Mouse (Mus musculus) forebrain, embryonic 14.5 days (tissue): Measurements from ENCODE around the gene Actr5. TPM values are rescaled to one million over a fixed set of nuclear protein-coding genes. Genes with fewer than 3 reads are reported as not detected.
A peak's percentile ranks its signal among the peaks of the same experiment; 100 is the strongest.

ENCODE experiments used
- ATAC-seq: fragments of 200-750 bp; cut with Nextera tagmentation; 2 replicates; pipeline ENCODE4 v1.8.0; 2017; ENCODE audit warnings: mild to moderate bottlenecking, moderate library complexity
- DNase-seq: peaks from one replicate; pipeline ENCODE4 v3.0.0-alpha.2; 2015; ENCODE audit warnings: low spot score
- H3K27ac ChIP-seq: fragments of 300-500 bp; sonication (generic); 2 replicates; pipeline ENCODE4 v1.5.1; 2014; ENCODE audit warnings: low read depth, mild to moderate bottlenecking, control low read depth, low read length, moderate library complexity
- H3K27me3 ChIP-seq: fragments of 300-500 bp; sonication (generic); replicated peaks from 2 replicates; pipeline ENCODE4 v1.6.1; 2014; ENCODE audit warnings: low read length, control low read depth, mixed read lengths; ENCODE audit not compliant: control insufficient read depth, insufficient read depth
- H3K36me3 ChIP-seq: fragments of 300-500 bp; sonication (generic); 2 replicates; pipeline ENCODE4 v1.6.1; 2014; ENCODE audit warnings: low read length, control low read depth; ENCODE audit not compliant: control insufficient read depth, insufficient read depth
- H3K4me1 ChIP-seq: fragments of 300-500 bp; sonication (generic); 2 replicates; pipeline ENCODE4 v1.6.1; 2014; ENCODE audit warnings: antibody characterized with exemption, low read length, control low read depth; ENCODE audit not compliant: control insufficient read depth, insufficient read depth
- H3K4me2 ChIP-seq: fragments of 300-500 bp; sonication (generic); 2 replicates; pipeline ENCODE4 v1.6.1; 2014; ENCODE audit warnings: mild to moderate bottlenecking, control low read depth, low read length
- H3K4me3 ChIP-seq: fragments of 300-500 bp; sonication (generic); 2 replicates; pipeline ENCODE4 v1.5.1; 2014; ENCODE audit warnings: low read depth, low read length, control low read depth
- H3K9ac ChIP-seq: fragments of 300-500 bp; sonication (generic); 2 replicates; pipeline ENCODE4 v1.6.1; 2014; ENCODE audit warnings: mild to moderate bottlenecking, low read length, control low read depth, moderate library complexity
- H3K9me3 ChIP-seq: fragments of 300-500 bp; sonication (generic); replicated peaks from 2 replicates; pipeline ENCODE4 v1.6.1; 2016; ENCODE audit warnings: low read length, control low read depth, mixed read lengths; ENCODE audit not compliant: control insufficient read depth
- WGBS: fragments of 180-500 bp; shearing (Covaris S2); extraction: QIAGEN DNeasy Blood & Tissue Kit; methylation state at CpG from one replicate; pipeline ENCODE4 v1.1.7; 2014; 5-methylcytosine and 5-hydroxymethylcytosine counted together
- polyA plus RNA-seq: library from polyadenylated mRNA; unstranded; fragments of >200 nt; fragmentation: Nextera tagmentation; extraction: Ambion mirVana; gene quantifications from 2 replicates; pipeline ENCODE4 v1.2.1, GENCODE M21; 2014

Gene Actr5
- polyA plus RNA-seq, 1 experiment from 2014 or later, result 10.4 TPM

- H3K27ac ChIP-seq, result no peak overlapping the region
- WGBS, result 82% methylated on average over 7 of the region's 7 CpGs
Observed at GRCm38 (mm10) chr2:158674759-158675158, 50.1 kb downstream of the Actr5 start.

GRCm38 (mm10) chr2:158675161-158675560 is 50.5 kb downstream of the Actr5 start:
- H3K9me3 ChIP-seq, result no peaks in the 10 kb centered on the region
- H3K27ac ChIP-seq, result no peak overlapping the region
- DNase-seq (no peak), ATAC-seq (no peak)
- H3K27me3 ChIP-seq, result no peaks in the 10 kb centered on the region
- no peak overlapping the region for H3K9ac ChIP-seq
- no peak overlapping the region for H3K4me3 ChIP-seq
- 80% methylated on average over 6 of the region's 6 CpGs for WGBS
- H3K36me3 ChIP-seq, result no peaks in the 10 kb centered on the region
- H3K4me2 ChIP-seq, result no peak overlapping the region
- H3K4me1 ChIP-seq, result peaks cover 12% of the 10 kb centered on the region

More at GRCm38 (mm10) chr2:158674759-158675158, 50.1 kb downstream of the Actr5 start:
- DNase-seq (no peak), ATAC-seq (no peak)
- Histone ChIP-seq H3K36me3 (no peaks in the 10 kb centered on the region), H3K4me2 (no peak overlapping the region), H3K4me1 (peaks cover 11% of the 10 kb centered on the region; the same call in 1 of the 2 replicates), H3K9me3 (no peaks in the 10 kb centered on the region), H3K9ac (no peak overlapping the region), H3K27me3 (no peaks in the 10 kb centered on the region), H3K4me3 (no peak overlapping the region)

GRCm38 (mm10) chr2:158675907-158676533 is 51.3 kb downstream of the Actr5 start:
- no peaks in the 10 kb centered on the region for H3K27me3 ChIP-seq
- no peak overlapping the region for H3K4me2 ChIP-seq
- 88% methylated on average over 12 of the region's 12 CpGs for WGBS
- H3K27ac ChIP-seq, result peak overlapping the region; percentile 48; the same call in 1 of the 2 replicates
- ATAC-seq (peak; percentile 54; the same call in 1 of the 2 replicates), DNase-seq (no peak)
- no peak overlapping the region for H3K9ac ChIP-seq
- no peaks in the 10 kb centered on the region for H3K9me3 ChIP-seq
- H3K4me3 ChIP-seq, result no peak overlapping the region
- no peaks in the 10 kb centered on the region for H3K36me3 ChIP-seq
- H3K4me1 ChIP-seq, result peaks cover 16% of the 10 kb centered on the region

GRCm38 (mm10) chr2:158677946-158678345 is 53.3 kb downstream of the Actr5 start:
- Histone ChIP-seq H3K4me2 (no peak overlapping the region), H3K9ac (no peak overlapping the region), H3K9me3 (no peaks in the 10 kb centered on the region), H3K27me3 (no peaks in the 10 kb centered on the region), H3K4me1 (peaks cover 11% of the 10 kb centered on the region), H3K36me3 (no peaks in the 10 kb centered on the region), H3K4me3 (no peak overlapping the region), H3K27ac (no peak overlapping the region)
- 69% methylated on average over 8 of the region's 8 CpGs for WGBS
- ATAC-seq, result no peak
- DNase-seq, result no peak

GRCm38 (mm10) chr2:158679091-158679490 is 54.4 kb downstream of the Actr5 start:
- no peak overlapping the region for H3K4me3 ChIP-seq
- H3K27ac ChIP-seq, result no peak overlapping the region
- WGBS, result 87% methylated on average over 7 of the region's 7 CpGs
- H3K4me1 ChIP-seq, result peaks cover 7% of the 10 kb centered on the region; the same call in 1 of the 2 replicates
- H3K9me3 ChIP-seq, result no peaks in the 10 kb centered on the region
- ATAC-seq (no peak), DNase-seq (no peak)
- no peaks in the 10 kb centered on the region for H3K27me3 ChIP-seq
- H3K4me2 ChIP-seq, result no peak overlapping the region
- no peaks in the 10 kb centered on the region for H3K36me3 ChIP-seq
- H3K9ac ChIP-seq, result no peak overlapping the region

GRCm38 (mm10) chr2:158680357-158680889 is 55.7 kb downstream of the Actr5 start:
- DNase-seq (no peak), ATAC-seq (no peak)
- Histone ChIP-seq H3K9me3 (no peaks in the 10 kb centered on the region), H3K4me2 (no peak overlapping the region), H3K4me3 (no peak overlapping the region), H3K27ac (no peak overlapping the region), H3K9ac (no peak overlapping the region), H3K27me3 (no peaks in the 10 kb centered on the region), H3K4me1 (peaks cover 7% of the 10 kb centered on the region; the same call in 1 of the 2 replicates), H3K36me3 (no peaks in the 10 kb centered on the region)
- whole genome bisulfite sequencing, result 57% methylated on average over 10 of the region's 10 CpGs

- WGBS, result 44% methylated on average over 6 of the region's 6 CpGs
- Histone ChIP-seq H3K4me1 (peaks cover 7% of the 10 kb centered on the region; the same call in 1 of the 2 replicates), H3K4me2 (no peak overlapping the region), H3K27ac (no peak overlapping the region; the same call in 1 of the 2 replicates), H3K36me3 (no peaks in the 10 kb centered on the region), H3K4me3 (no peak overlapping the region), H3K27me3 (no peaks in the 10 kb centered on the region), H3K9me3 (no peaks in the 10 kb centered on the region), H3K9ac (no peak overlapping the region)
- DNase-seq, result no peak
- peak; percentile 43; the same call in 1 of the 2 replicates for ATAC-seq
Observed at GRCm38 (mm10) chr2:158681714-158682113, 57.0 kb downstream of the Actr5 start.

GRCm38 (mm10) chr2:158682344-158683037 is 57.8 kb downstream of the Actr5 start:
- no peaks in the 10 kb centered on the region for H3K9me3 ChIP-seq
- WGBS, result 67% methylated on average over 11 of the region's 11 CpGs
- ATAC-seq (no peak), DNase-seq (no peak)
- H3K36me3 ChIP-seq, result no peaks in the 10 kb centered on the region
- H3K27me3 ChIP-seq, result no peaks in the 10 kb centered on the region
- no peak overlapping the region for H3K27ac ChIP-seq
- H3K4me2 ChIP-seq, result no peak overlapping the region
- H3K9ac ChIP-seq, result no peak overlapping the region
- H3K4me1 ChIP-seq, result peaks cover 7% of the 10 kb centered on the region; the same call in 1 of the 2 replicates
- H3K4me3 ChIP-seq, result no peak overlapping the region

- DNase-seq (peak; percentile 63), ATAC-seq (peak; percentile 38; the same call in 1 of the 2 replicates)
- H3K27ac ChIP-seq, result no peak overlapping the region
Observed at GRCm38 (mm10) chr2:158683038-158683413, 58.3 kb downstream of the Actr5 start.

More at GRCm38 (mm10) chr2:158683038-158683413, 58.3 kb downstream of the Actr5 start:
- H3K4me2 ChIP-seq, result no peak overlapping the region
- H3K4me3 ChIP-seq, result no peak overlapping the region
- H3K9me3 ChIP-seq, result no peaks in the 10 kb centered on the region
- H3K27me3 ChIP-seq, result no peaks in the 10 kb centered on the region
- peaks cover 9% of the 10 kb centered on the region; the same call in 1 of the 2 replicates for H3K4me1 ChIP-seq
- WGBS, result 34% methylated on average over 4 of the region's 4 CpGs
- no peak overlapping the region for H3K9ac ChIP-seq
- no peaks in the 10 kb centered on the region for H3K36me3 ChIP-seq
